Mouse (Mus musculus) splenic B cell, adult 2 months (primary cell): ENCODE results near the gene Trpv2.

ENCODE experiments used
- DNase-seq: peaks from one replicate; pipeline ENCODE4 v3.0.0-alpha.2; 2011; ENCODE audit warnings: low read depth, low spot score
- H3K27me3 ChIP-seq: 2 replicates; pipeline ENCODE4 v1.6.1; 2012; ENCODE audit warnings: mild to moderate bottlenecking, low read length, moderate library complexity, mixed read lengths; ENCODE audit not compliant: control insufficient read depth, poor library complexity, insufficient read depth, severe bottlenecking
- H3K36me3 ChIP-seq: 2 replicates; pipeline ENCODE4 v1.6.1; 2012; ENCODE audit warnings: mild to moderate bottlenecking, low read length, moderate library complexity, mixed read lengths; ENCODE audit not compliant: control insufficient read depth, poor library complexity, insufficient read depth, severe bottlenecking

The Trpv2 gene

DNA sequence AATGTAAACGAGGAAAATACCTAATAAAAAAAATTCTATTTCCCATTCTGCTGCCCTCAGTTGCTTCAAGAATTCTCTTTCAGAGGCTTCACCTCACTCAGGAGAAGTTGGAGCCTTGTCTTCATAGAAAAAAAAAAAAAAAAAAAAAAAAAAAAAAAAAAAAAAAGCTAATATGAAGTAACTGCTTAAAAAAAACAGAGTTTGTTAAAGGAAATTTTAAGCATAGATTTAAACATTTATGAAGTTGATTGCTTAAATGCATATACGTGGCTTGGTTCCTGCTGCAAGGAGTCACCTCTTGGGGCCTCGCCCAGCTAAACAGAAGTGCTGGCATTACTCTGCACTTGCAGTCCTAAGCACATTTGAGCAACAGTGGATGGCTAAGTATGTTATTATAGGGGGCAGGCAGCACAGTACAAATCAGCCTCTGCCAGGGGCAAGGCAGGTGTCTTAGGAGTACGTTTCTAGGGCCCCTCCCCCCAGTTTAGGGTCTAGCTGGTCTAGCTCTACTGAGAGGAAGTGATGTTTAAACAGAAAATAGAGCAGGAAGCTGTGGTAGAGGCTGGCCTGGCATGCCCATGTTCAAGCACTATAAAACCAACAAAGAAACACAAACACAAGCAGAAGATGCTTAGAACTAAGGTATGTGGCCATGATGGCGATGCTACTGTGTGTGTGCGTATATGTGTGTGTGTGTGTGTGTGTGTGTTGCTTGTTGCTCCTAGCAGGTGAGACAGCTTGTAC, at the start of gene Trpv2:
Trpv2 (plus strand) TSS at position 528 of the 744 bp plus-strand sequence.
- DNase-seq: peak; percentile 70
- H3K36me3 ChIP-seq: peaks cover 4% of the 10 kb centered on the region

DNA sequence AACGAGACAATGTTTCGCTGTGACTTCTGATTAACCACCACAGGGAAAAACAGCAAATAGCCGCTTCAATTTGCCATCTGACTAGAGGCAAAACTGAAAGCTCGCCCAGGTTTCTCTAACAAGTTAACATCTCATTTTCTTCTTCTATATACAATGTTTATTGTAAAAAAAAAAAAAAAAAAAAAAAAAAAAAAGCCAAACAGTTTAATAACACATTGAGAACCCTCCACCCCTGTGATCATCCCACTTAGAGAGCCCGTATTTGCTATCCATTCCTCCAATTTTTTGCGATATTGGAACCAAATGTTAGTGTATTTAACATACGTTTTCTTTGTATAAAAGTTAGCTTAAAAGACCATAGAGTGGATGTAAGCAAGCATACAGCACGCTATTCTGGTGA, 37.2 kb upstream of the Trpv2 start:
- DNase-seq: no peak
- Histone ChIP-seq H3K27me3 (no peaks in the 10 kb centered on the region), H3K36me3 (no peaks in the 10 kb centered on the region)

More for the DNA sequence above, at the start of gene Trpv2:
- H3K27me3 ChIP-seq: no peaks in the 10 kb centered on the region

DNA sequence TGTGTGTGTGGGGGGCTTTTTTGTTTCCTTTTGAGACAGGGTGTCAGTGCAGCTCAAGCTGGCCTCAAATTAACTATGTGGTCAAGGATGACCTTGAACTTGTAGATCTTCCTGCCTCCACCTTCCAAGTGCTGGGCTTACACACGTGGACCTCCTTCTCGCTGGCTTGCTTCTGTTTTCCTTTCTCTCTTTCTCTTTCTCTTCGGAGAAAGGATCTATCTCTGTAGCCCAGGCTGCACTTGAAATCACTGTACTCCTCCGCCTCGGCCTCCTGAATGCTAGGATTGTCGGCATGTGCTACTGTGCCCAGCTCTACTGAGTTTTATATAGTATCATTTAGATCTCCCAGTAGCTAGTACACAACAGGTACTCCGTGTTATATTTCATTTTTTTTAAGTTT, 36.7 kb upstream of the Trpv2 start:
- H3K27me3 ChIP-seq: no peaks in the 10 kb centered on the region
- DNase-seq: no peak
- no peaks in the 10 kb centered on the region for H3K36me3 ChIP-seq

DNA sequence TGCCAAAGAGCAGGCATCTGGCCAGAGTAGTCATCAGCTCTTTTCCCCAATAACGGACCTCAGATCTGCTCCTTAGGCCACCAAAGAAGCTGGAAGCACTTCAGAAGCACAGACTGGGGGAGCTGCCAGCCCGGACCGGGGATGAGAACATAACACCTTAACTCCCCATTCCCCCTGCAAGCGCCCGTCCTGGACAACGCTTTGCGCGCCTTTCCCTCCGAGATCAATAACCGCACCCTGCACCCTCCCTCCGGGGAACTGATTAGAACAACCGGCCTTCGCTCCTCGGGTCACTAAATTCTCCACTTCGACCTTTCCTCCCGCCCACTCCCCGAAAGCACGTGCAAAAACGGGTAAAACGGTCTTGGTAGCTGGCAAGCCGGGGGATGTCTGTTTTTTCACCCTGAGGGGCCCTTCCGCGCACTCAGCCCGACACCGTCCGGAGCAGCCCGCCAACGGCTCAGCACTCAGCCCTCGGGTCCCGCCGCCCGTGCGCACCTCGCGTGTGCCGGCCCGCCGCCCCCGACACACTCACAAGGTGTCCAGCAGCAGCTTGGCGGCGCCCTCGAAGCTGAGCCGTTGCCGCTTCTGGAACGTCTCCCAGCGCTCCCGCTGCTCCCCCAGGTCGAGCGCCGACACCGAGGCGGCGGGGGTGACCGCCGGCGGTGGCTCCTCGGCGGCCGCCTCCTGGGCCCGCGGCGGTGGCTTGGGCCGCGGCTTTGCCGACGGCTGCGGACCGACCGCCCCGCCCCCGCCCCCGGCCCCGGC, 35.8 kb upstream of the Trpv2 start:
- no peaks in the 10 kb centered on the region for H3K27me3 ChIP-seq
- peak; percentile 51 for DNase-seq
- no peaks in the 10 kb centered on the region for H3K36me3 ChIP-seq

DNA sequence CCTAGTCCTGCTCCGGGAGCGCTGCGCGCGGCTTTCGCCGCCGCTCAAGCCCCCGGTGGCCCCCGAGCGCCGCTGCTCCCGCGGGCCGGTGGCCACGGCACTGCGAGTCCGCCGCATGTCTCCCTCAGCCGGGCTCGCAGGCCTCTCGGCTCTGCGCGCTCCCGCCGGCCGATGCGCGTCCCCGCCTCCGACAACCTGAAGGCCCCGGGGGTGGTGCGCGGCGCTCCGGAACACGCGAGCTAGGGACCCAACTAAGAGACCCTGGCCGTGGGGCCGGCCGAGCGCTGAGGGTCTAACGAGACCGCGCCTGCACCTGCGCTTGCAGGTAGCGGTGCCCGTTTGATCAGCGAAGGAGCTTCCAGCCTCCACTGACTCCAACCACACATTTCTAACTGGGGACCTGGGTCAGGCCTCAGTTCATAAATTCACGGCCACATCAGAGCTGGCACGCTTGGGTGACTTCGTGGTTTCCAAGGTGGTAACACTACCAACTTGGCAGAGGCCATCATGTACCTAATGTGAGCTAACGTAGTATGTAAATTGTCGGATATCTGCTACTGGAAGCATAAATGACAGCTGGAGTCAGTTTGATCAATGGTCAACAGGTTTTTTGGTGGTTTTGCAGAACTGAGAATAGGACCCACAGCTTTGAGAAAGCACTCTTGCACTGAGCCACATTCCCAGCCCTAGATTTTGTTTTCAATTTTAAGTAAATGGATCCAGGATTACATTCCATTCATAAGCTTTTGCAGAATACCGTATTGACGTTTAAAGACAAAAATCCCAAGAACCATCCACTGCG, 35.0 kb upstream of the Trpv2 start, which contains the start of gene Cenpv:
Cenpv (minus strand) TSS at position 173 of the 802 bp plus-strand sequence.
- DNase-seq: peak; percentile 61
- H3K36me3 ChIP-seq: no peaks in the 10 kb centered on the region
- no peaks in the 10 kb centered on the region for H3K27me3 ChIP-seq

DNA sequence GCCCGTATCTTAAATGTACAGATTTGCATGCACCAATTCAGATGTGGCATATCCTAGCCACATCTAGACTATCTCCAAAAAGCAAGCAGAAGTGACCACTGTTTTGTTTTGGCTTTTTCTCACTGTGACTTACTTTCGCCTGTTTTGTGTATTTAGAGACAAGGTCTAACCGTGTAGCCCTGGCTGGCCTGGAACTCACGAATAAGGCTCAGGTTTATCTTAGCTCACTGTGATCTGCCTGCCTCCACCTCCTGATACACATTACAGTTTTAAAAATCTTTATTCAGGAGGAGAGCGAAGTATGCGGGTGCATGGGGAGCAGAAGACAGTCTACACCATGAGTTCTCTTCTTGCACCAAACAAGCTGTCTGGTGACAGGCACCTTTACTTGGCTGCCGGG, 34.1 kb upstream of the Trpv2 start:
- no peak for DNase-seq
- no peaks in the 10 kb centered on the region for H3K36me3 ChIP-seq
- no peaks in the 10 kb centered on the region for H3K27me3 ChIP-seq

DNA sequence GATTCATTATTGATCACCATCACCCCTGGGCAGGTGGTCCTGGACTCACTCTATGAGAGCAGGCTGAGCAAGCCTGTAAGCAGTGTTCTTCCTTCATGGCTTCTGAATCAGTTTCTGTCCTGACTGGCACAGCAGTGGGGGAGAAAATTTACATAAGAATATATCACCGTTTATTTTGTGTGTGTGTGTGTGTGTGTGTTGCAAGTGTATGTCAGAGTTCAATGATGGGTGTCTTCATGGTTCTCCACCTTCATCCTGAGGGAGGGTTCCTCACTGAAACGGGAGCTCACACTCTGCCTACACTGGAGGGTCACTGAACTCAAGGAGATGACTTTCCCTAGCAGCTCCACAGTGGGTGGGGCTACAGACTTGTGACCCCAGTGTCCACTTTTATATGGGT, 33.3 kb upstream of the Trpv2 start:
- no peak for DNase-seq
- no peaks in the 10 kb centered on the region for H3K36me3 ChIP-seq

DNA sequence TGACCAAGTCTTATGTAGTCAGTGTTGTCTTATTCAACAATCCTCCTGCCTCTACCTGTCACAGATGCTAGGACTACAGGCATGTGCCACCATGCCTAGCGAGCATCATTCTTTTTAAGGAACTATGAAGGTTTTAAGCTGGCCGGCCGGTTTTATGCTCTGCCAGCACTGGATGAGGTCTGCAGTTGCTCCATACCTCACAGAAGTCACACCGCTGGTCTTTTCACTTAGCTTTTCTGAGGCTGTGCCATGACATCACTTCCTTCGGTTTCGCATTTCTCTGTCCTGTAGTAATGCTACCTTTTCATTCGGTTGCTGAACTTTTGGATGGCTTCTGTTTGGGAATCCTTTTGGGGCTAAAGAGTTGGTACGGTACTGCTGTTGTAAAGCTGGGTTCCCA, 32.7 kb upstream of the Trpv2 start:
- peak; percentile 18 for DNase-seq
- Histone ChIP-seq H3K27me3 (no peaks in the 10 kb centered on the region), H3K36me3 (no peaks in the 10 kb centered on the region)

More for the DNA sequence above, 33.3 kb upstream of the Trpv2 start:
- no peaks in the 10 kb centered on the region for H3K27me3 ChIP-seq

DNA sequence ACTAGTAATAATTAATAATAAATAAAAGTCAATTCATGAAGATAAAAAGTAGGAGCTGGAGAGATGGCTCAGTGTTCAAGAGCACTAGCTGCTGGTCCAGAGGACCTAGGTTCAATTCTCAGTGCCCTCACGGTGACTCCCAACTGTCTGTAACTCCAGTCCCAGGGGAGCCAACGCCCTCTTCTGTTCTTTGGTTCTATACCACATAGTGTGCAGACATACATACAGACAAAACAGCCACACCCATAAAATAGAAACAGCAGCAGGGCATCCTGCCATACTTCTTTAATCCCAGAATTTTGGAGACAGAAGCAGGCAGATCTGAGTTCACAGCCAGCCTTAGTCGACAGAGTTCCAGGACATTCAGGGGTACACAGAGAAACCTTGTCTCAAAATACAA, 30.3 kb upstream of the Trpv2 start:
- DNase-seq: no peak
- no peaks in the 10 kb centered on the region for H3K27me3 ChIP-seq
- H3K36me3 ChIP-seq: no peaks in the 10 kb centered on the region

DNA sequence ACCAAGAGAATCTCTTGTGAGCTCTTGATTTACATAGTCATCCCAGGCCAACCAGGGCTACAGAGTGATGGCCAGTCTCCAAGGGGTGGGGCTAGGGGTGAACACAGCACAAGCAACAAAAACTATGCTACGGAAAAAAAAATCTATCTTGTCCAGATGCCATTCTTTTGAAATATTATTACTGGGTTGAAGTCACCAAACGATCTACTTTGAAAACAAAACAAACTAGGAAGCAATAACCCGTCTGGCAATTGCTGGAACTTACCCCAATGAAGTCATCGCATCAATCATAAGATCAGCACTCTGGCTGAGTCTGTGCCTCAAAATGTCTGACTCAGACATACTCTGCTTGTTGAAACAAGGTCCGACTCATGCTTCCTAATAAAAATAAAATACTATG, 24.5 kb upstream of the Trpv2 start:
- Histone ChIP-seq H3K27me3 (no peaks in the 10 kb centered on the region), H3K36me3 (peaks cover 10% of the 10 kb centered on the region)
- DNase-seq: peak; percentile 64

DNA sequence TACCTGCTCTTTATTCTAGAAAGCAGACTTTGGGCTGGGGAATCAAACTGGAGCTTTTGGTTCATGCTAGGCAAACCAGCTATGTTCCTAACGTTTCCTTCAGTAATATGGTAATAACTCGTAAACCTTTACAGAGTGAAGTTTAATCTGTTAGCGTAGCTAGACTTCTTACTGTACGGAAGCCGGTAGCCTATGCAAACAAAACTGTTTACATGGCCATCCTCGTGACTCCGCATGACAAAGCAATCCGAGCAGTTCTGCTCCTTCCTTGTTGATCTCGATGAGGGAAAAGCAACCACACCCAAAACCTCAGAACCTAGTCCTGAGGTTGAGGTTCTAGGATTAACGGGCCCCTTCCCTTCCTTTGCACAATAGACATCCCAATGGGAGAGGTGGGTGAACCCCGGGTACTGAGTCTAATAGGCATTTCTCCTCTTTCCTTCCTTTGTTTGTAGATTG, 24.0 kb upstream of the Trpv2 start:
- Histone ChIP-seq H3K27me3 (no peaks in the 10 kb centered on the region), H3K36me3 (peaks cover 10% of the 10 kb centered on the region)
- DNase-seq: peak; percentile 75

DNA sequence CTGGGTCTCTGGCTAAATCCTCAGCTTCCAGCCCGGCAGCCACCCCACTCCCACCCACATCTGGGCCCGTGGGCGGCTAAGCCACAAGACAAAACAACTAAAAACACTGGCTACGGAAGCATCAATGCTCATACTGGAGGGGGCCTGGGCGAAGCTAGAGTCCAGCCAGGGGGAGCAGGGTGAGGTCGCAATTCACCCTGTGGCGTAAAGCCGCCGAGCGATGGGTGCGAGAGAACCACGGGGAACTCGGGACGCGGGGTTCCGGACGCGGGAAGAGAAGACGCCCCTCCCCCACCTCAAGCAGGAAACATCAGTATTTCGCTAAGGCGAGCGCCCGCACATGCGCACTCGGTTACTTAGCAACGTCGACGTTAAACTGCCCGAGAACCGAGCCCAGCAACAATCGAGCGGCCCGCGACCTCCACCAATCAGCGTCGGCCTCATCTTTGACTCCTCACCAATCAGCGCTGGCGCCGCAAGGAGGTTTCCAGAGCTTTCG, 23.5 kb upstream of the Trpv2 start, which contains the start of gene Ubb:
Ubb (plus strand) TSS at position 445 of the 499 bp plus-strand sequence.
- peaks cover 10% of the 10 kb centered on the region for H3K36me3 ChIP-seq
- H3K27me3 ChIP-seq: no peaks in the 10 kb centered on the region
- DNase-seq: peak; percentile 100

DNA sequence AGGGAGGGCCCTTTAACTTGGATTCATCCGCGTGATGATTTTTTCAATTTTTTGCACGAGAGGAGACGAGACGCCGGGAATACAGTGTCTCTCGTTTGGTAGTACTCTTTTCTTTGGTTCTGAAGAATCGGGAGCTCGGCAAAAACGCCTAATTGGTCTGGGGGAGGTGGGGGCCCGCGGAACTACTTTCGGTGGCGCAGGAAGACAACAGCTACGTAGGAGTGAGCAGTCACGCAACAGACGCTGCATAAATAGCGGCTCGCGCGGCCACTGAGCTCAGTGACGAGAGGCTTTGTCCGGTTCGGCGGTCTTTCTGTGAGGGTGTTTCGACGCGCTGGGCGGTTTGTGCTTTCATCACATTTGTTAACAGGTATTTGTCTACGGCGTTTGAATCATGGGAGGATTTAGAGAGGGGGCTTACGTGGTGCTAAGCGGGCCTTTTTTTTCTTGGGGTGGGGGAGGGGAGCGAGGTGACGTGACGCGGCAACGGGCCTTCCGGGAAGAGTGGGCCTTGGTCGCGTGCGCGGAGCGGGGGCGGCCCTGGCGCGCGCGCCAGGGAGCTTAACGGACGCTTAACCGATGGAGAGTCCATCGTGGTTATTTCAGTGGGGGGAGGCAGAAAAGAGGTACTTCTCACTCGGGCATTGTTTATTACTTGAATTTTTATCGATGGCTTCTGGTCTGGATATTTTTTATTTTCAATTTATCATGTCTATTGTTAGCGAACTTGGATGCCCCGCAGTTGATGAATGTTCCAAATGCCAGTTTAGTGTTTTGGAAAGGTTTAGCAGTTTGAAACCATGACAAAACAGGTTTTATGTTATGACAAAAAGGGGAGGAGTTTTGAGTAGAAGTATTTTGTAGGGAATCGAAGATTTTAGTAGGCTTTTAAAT, 22.8 kb upstream of the Trpv2 start:
- peak; percentile 94 for DNase-seq
- no peaks in the 10 kb centered on the region for H3K27me3 ChIP-seq
- H3K36me3 ChIP-seq: peaks cover 10% of the 10 kb centered on the region

DNA sequence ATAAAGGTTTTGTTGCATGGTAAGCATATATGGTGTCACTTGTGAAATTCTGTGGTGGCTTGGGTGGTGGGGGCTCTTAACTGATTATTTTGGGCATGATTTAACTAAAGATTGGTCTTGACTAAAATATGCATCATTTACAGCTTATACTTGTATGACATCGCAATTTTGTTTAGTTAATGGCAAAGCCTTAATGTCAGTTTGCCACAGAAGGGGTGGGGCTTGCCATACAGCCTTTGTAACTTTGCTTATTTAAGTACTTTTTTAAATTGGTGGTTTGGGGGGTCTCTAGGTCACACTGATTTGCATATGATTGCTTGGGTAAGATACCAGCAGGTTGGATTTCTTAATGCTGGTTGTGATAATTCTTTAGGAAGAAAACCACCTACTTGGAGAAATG, 21.1 kb upstream of the Trpv2 start:
- Histone ChIP-seq H3K36me3 (peaks cover 10% of the 10 kb centered on the region), H3K27me3 (no peaks in the 10 kb centered on the region)
- DNase-seq: peak; percentile 20
